In genomic region chr4:154028646-154029045, GRCm38 (mm10) we compare ENCODE assay signal across 12 mouse cellular contexts. TPM values are rescaled to one million over a fixed set of nuclear protein-coding genes. Genes with fewer than 3 reads are reported as not detected.
DNase-seq lines count a peak whose midpoint lies in the region; ATAC-seq and TF ChIP-seq lines count a peak whose summit lies in the region.
"Had no signal": no experiment of that assay in that cellular context is flagged by ENCODE, and none has a peak within 500 bp of the region (broad histone marks: within the 10 kb centered on the region; RNA-seq: fewer than 3 reads in every experiment).

No protein-coding gene starts in this region.

- H3K9ac ChIP-seq in intestine, postnatal 0 days (ENCODE audit: low read depth, low read length): no peak overlapping the region
- H3K9ac ChIP-seq in intestine, embryonic 15.5 days: no peak overlapping the region
- H3K9ac ChIP-seq: forebrain, embryonic 13.5 days; heart, embryonic 15.5 days had no signal

- no peak overlapping the region for H3K4me2 ChIP-seq in intestine, postnatal 0 days (replicated peaks; ENCODE audit: low read depth)
- H3K4me2 ChIP-seq in intestine, embryonic 15.5 days (replicated peaks): no peak overlapping the region
- H3K4me2 ChIP-seq: forebrain, embryonic 13.5 days; heart, embryonic 15.5 days had no signal

- no peaks in the 10 kb centered on the region for H3K36me3 ChIP-seq in intestine, postnatal 0 days (ENCODE audit: control insufficient read depth, insufficient read depth)
- H3K36me3 ChIP-seq in intestine, embryonic 15.5 days: no peaks in the 10 kb centered on the region
- H3K36me3 ChIP-seq: heart, embryonic 15.5 days had no signal

- ATAC-seq in intestine, postnatal 0 days: no peak
- ATAC-seq in intestine, embryonic 15.5 days: no peak
- ATAC-seq: forebrain, embryonic 13.5 days had no signal

- H3K4me3 ChIP-seq in intestine, postnatal 0 days (ENCODE audit: low read depth, low read length): no peak overlapping the region
- H3K4me3 ChIP-seq in intestine, embryonic 15.5 days (replicated peaks): no peak overlapping the region
- H3K4me3 ChIP-seq: forebrain, embryonic 13.5 days; heart, embryonic 15.5 days had no signal

- 0 out of 2 replicates have a peak, but pooled peaks cover 9% of the 10 kb centered on the region for H3K4me1 ChIP-seq in intestine, postnatal 0 days (replicated peaks; ENCODE audit: control insufficient read depth, insufficient read depth, low read length)
- H3K4me1 ChIP-seq in intestine, embryonic 15.5 days (replicated peaks): peaks cover 23% of the 10 kb centered on the region

- no peaks in the 10 kb centered on the region for H3K9me3 ChIP-seq in intestine, postnatal 0 days (ENCODE audit: control insufficient read depth)
- H3K9me3 ChIP-seq in intestine, embryonic 15.5 days: no peaks in the 10 kb centered on the region
- H3K9me3 ChIP-seq: forebrain, embryonic 13.5 days; heart, embryonic 15.5 days had no signal

- H3K27ac ChIP-seq in intestine, postnatal 0 days (ENCODE audit: low read depth, low read length): no peak overlapping the region
- H3K27ac ChIP-seq in intestine, embryonic 15.5 days: no peak overlapping the region
- H3K27ac ChIP-seq: forebrain, embryonic 13.5 days; heart, embryonic 15.5 days had no signal

- TF ChIP-seq CTCF in intestine, postnatal 0 days (IDR thresholded peaks at IDR 0.05; ENCODE audit: low read depth): peak; percentile 68

- no peaks in the 10 kb centered on the region for H3K27me3 ChIP-seq in intestine, postnatal 0 days (replicated peaks; ENCODE audit: control insufficient read depth, insufficient read depth, low read length)
- no peaks in the 10 kb centered on the region for H3K27me3 ChIP-seq in intestine, embryonic 15.5 days (replicated peaks)

- peak; percentile 36 for DNase-seq in thymus, postnatal 25 days
- DNase-seq in thymus, adult 18-20 months: no peak
- peak; percentile 46 for DNase-seq in c-Kit-positive CD71-positive TER-119-negative erythroid progenitor cells, embryonic 14.5 days (ENCODE audit: low read depth)
- DNase-seq in gastrocnemius, adult 18-20 months (ENCODE audit: low spot score): no peak
- no peak for DNase-seq in heart, adult 8-10 months (ENCODE audit: low spot score)
- DNase-seq: cerebellum, adult 9-11 months; left cerebral cortex, postnatal 4 days had no signal

RNA-seq across cellular contexts. Expression of gene Smim1, which starts 2.6 kb away (rescaled TPM):
- 160 and 174 TPM in 2 replicates for polyA plus RNA-seq in intestine, postnatal 0 days (2015; fragmentation: Nextera tagmentation; extraction: Ambion mirVana)
- polyA plus RNA-seq in intestine, embryonic 15.5 days (2015; fragmentation: Nextera tagmentation; extraction: Ambion mirVana): 124 and 154 TPM in 2 replicates
- total RNA-seq in gastrocnemius, adult 18-20 months (2021): 1 to 10 TPM; 1.4 to 2.2 TPM
- 1 to 10 TPM; 4.5 to 9.7 (median 6.5) TPM for total RNA-seq in heart, adult 8-10 months (2022)

RNA-seq across cellular contexts. Expression of gene Ccdc27, which starts 13.8 kb away (rescaled TPM):
- 0.05 TPM in 1 of 2 replicates, not detected in the other for polyA plus RNA-seq in intestine, postnatal 0 days (2015; fragmentation: Nextera tagmentation; extraction: Ambion mirVana)
- not detected in 2 replicates for polyA plus RNA-seq in intestine, embryonic 15.5 days (2015; fragmentation: Nextera tagmentation; extraction: Ambion mirVana)
- total RNA-seq in gastrocnemius, adult 18-20 months (2021): not detected
- total RNA-seq in heart, adult 8-10 months (2022): not detected
- polyA plus RNA-seq: forebrain, embryonic 13.5 days; heart, embryonic 15.5 days; kidney, embryonic 14.5 days had no signal

RNA-seq across cellular contexts. Expression of gene Lrrc47, which starts 17.1 kb away (rescaled TPM):
- 13.1 and 15.8 TPM in 2 replicates for polyA plus RNA-seq in intestine, postnatal 0 days (2015; fragmentation: Nextera tagmentation; extraction: Ambion mirVana)
- polyA plus RNA-seq in intestine, embryonic 15.5 days (2015; fragmentation: Nextera tagmentation; extraction: Ambion mirVana): 22.3 and 23.3 TPM in 2 replicates
- 10 to 100 TPM; 26.3 to 27.8 TPM for total RNA-seq in gastrocnemius, adult 18-20 months (2021)
- 10 to 100 TPM; 30.6 to 37.7 (median 32.4) TPM for total RNA-seq in heart, adult 8-10 months (2022)

RNA-seq across cellular contexts. Expression of gene Cep104, which starts 53.7 kb away (rescaled TPM):
- 3.8 and 4.0 TPM in 2 replicates for polyA plus RNA-seq in intestine, postnatal 0 days (2015; fragmentation: Nextera tagmentation; extraction: Ambion mirVana)
- polyA plus RNA-seq in intestine, embryonic 15.5 days (2015; fragmentation: Nextera tagmentation; extraction: Ambion mirVana): 10.8 and 11.0 TPM in 2 replicates
- total RNA-seq in gastrocnemius, adult 18-20 months (2021): 10 to 100 TPM; 26.5 to 27.9 TPM
- 10 to 100 TPM; 29.4 to 34.6 (median 32.1) TPM for total RNA-seq in heart, adult 8-10 months (2022)

RNA-seq across cellular contexts. Expression of gene Dffb, which starts 53.7 kb away (rescaled TPM):
- 6.5 and 6.7 TPM in 2 replicates for polyA plus RNA-seq in intestine, postnatal 0 days (2015; fragmentation: Nextera tagmentation; extraction: Ambion mirVana)
- 14.1 and 15.3 TPM in 2 replicates for polyA plus RNA-seq in intestine, embryonic 15.5 days (2015; fragmentation: Nextera tagmentation; extraction: Ambion mirVana)
- under 1 TPM; 0.74 to 0.98 TPM for total RNA-seq in gastrocnemius, adult 18-20 months (2021)
- 1 to 10 TPM; 1.1 to 5.3 (median 2.0) TPM for total RNA-seq in heart, adult 8-10 months (2022)

Comparison
In these comparisons a context has a peak if more than half of its experiments do, and no peak if none do; other contexts are left out.
1. DNase-seq: peak in thymus, postnatal 25 days (single experiment) and c-Kit-positive CD71-positive TER-119-negative erythroid progenitor cells, embryonic 14.5 days (single experiment); none in thymus, adult 18-20 months (0 of 2), gastrocnemius, adult 18-20 months (single experiment) and heart, adult 8-10 months (single experiment).